Mouse (Mus musculus) myocyte (in vitro differentiated cells): Measurements from ENCODE around the gene Traf3. TPM values are rescaled to one million over a fixed set of nuclear protein-coding genes. Genes with fewer than 3 reads are reported as not detected.

Source experiments
- H3K27me3 ChIP-seq: one replicate; pipeline ENCODE4 v1.6.1; 2011; ENCODE audit not compliant: control insufficient read depth, insufficient read depth, insufficient read length
- H3K36me3 ChIP-seq: one replicate; pipeline ENCODE4 v1.6.1; 2011; ENCODE audit not compliant: control insufficient read depth, insufficient read depth
- H3K4me2 ChIP-seq: one replicate; pipeline ENCODE4 v1.6.1; 2011; ENCODE audit warnings: low read depth, control low read depth
- H3K4me3 ChIP-seq: one replicate; pipeline ENCODE4 v1.5.1; 2011; ENCODE audit warnings: mild to moderate bottlenecking, control low read depth, moderate library complexity
- H3K79me2 ChIP-seq: one replicate; pipeline ENCODE4 v1.6.1; 2011; ENCODE audit not compliant: control insufficient read depth, insufficient read depth
- H3ac ChIP-seq: one replicate; pipeline ENCODE4 v1.6.1; 2011; ENCODE audit not compliant: control insufficient read depth, insufficient read length
- CEBPB ChIP-seq: IDR thresholded peaks from 2 replicates; pipeline ENCODE4 v1.6.1; 2011; ENCODE audit warnings: mild to moderate bottlenecking, moderate library complexity; ENCODE audit not compliant: poor library complexity, insufficient read depth, severe bottlenecking
- E2F4 ChIP-seq: IDR thresholded peaks from one replicate; pipeline ENCODE4 v1.6.1; 2011; ENCODE audit warnings: mild to moderate bottlenecking, control low read depth, moderate library complexity; ENCODE audit not compliant: insufficient read depth
- MAX ChIP-seq: IDR thresholded peaks from one replicate; pipeline ENCODE4 v1.6.1; 2011; ENCODE audit warnings: low read depth, mild to moderate bottlenecking, control low read depth
- MYOD1 ChIP-seq, 3 experiments: IDR thresholded peaks; one replicate each; pipeline ENCODE4 v1.6.1; 2011; ENCODE audit warnings: control low read depth in 2 of 3, low read depth in 2 of 3, mild to moderate bottlenecking in 2 of 3, moderate library complexity in 1 of 3; ENCODE audit not compliant: insufficient read length in 2 of 3, control insufficient read depth in 1 of 3
- MYOG ChIP-seq, 3 experiments: IDR thresholded peaks; one replicate each; pipeline ENCODE4 v1.6.1; 2011; ENCODE audit warnings: control low read depth in 2 of 3, low read depth in 2 of 3, mild to moderate bottlenecking in 2 of 3; ENCODE audit not compliant: insufficient read length in 2 of 3, control insufficient read depth in 1 of 3, insufficient read depth in 1 of 3
- POLR2A ChIP-seq: IDR thresholded peaks from one replicate; pipeline ENCODE4 v1.6.1; 2011; ENCODE audit warnings: low read depth, mild to moderate bottlenecking, control low read depth, moderate library complexity; ENCODE audit not compliant: insufficient read length
- POLR2AphosphoS2 ChIP-seq: IDR thresholded peaks from one replicate; pipeline ENCODE4 v1.6.1; 2011; ENCODE audit warnings: low read depth, control low read depth; ENCODE audit not compliant: insufficient read length
- REST ChIP-seq: IDR thresholded peaks from one replicate; pipeline ENCODE4 v1.6.1; 2011; ENCODE audit warnings: mild to moderate bottlenecking, control low read depth, moderate library complexity; ENCODE audit not compliant: insufficient read depth, insufficient read length
- SRF ChIP-seq: IDR thresholded peaks from one replicate; pipeline ENCODE4 v1.6.1; 2011; ENCODE audit warnings: low read depth; ENCODE audit not compliant: control insufficient read depth, insufficient read length
- TCF12 ChIP-seq: IDR thresholded peaks from one replicate; pipeline ENCODE4 v1.6.1; 2011; ENCODE audit warnings: mild to moderate bottlenecking, control low read depth; ENCODE audit not compliant: poor library complexity, insufficient read depth, severe bottlenecking
- TCF3 ChIP-seq: IDR thresholded peaks from one replicate; pipeline ENCODE4 v1.6.1; 2011; ENCODE audit warnings: low read depth, control low read depth; ENCODE audit not compliant: insufficient read length
- USF1 ChIP-seq: IDR thresholded peaks from one replicate; pipeline ENCODE4 v1.6.1; 2011; ENCODE audit warnings: low read depth, mild to moderate bottlenecking, control low read depth, moderate library complexity
- polyA plus RNA-seq: library from polyadenylated mRNA; unstranded; fragments of >200 nt; fragmentation: generic; extraction: Trizol; gene quantifications from one replicate; pipeline ENCODE4 v1.2.1, GENCODE M21; 2012; ENCODE audit warnings: missing spikeins

The Traf3 gene
- polyA plus RNA-seq, 1 experiment: 8.7 TPM

GRCm38 (mm10) chr12:111152981-111153710 is 13.0 kb upstream of the Traf3 start:
- Histone ChIP-seq H3K79me2 (no peaks in the 10 kb centered on the region), H3K36me3 (no peaks in the 10 kb centered on the region), H3K4me3 (no peak overlapping the region), H3K27me3 (no peaks in the 10 kb centered on the region), H3ac (no peak overlapping the region), H3K4me2 (no peak overlapping the region)
- TF ChIP-seq USF1 (no peak), MYOD1 (IDR thresholded peaks at IDR 0.05; ENCODE audit: control insufficient read depth in 1 of 3, insufficient read length in 2 of 3, low read depth in 2 of 3) (peak in 1 of 3 experiments; percentile 30), POLR2A (no peak)

- Histone ChIP-seq H3K36me3 (no peaks in the 10 kb centered on the region), H3K4me3 (no peak overlapping the region), H3ac (no peak overlapping the region), H3K27me3 (no peaks in the 10 kb centered on the region), H3K4me2 (no peak overlapping the region), H3K79me2 (no peaks in the 10 kb centered on the region)
- TF ChIP-seq POLR2A (no peak), MYOD1 (IDR thresholded peaks at IDR 0.05; ENCODE audit: control insufficient read depth in 1 of 3, insufficient read length in 2 of 3, low read depth in 2 of 3) (no peak), REST (no peak)
Observed at GRCm38 (mm10) chr12:111153946-111154345, 12.2 kb upstream of the Traf3 start.

- Histone ChIP-seq H3K36me3 (no peaks in the 10 kb centered on the region), H3K4me2 (no peak overlapping the region)
- TF ChIP-seq MYOG (IDR thresholded peaks at IDR 0.05; ENCODE audit: control insufficient read depth in 1 of 3, insufficient read depth in 1 of 3, insufficient read length in 2 of 3, low read depth in 2 of 3): no peak
- no peak for TF ChIP-seq USF1
- TF ChIP-seq REST: no peak
- no peak for TF ChIP-seq TCF12
- no peak for TF ChIP-seq TCF3
- no peak for TF ChIP-seq CEBPB
- TF ChIP-seq E2F4: no peak
- no peak for TF ChIP-seq POLR2AphosphoS2
- no peak for TF ChIP-seq SRF
- TF ChIP-seq POLR2A: no peak
- no peak for TF ChIP-seq MAX
- TF ChIP-seq MYOD1 (IDR thresholded peaks at IDR 0.05; ENCODE audit: control insufficient read depth in 1 of 3, insufficient read length in 2 of 3, low read depth in 2 of 3): no peak
Observed at GRCm38 (mm10) chr12:111154641-111155040, 11.5 kb upstream of the Traf3 start.

GRCm38 (mm10) chr12:111155756-111156155 is 10.4 kb upstream of the Traf3 start:
- Histone ChIP-seq H3K79me2 (no peaks in the 10 kb centered on the region), H3K4me2 (no peak overlapping the region), H3K27me3 (no peaks in the 10 kb centered on the region), H3K36me3 (no peaks in the 10 kb centered on the region), H3ac (no peak overlapping the region), H3K4me3 (no peak overlapping the region)
- TF ChIP-seq MYOD1 (IDR thresholded peaks at IDR 0.05; ENCODE audit: control insufficient read depth in 1 of 3, insufficient read length in 2 of 3, low read depth in 2 of 3): no peak
- TF ChIP-seq SRF: no peak
- TF ChIP-seq MYOG (IDR thresholded peaks at IDR 0.05; ENCODE audit: control insufficient read depth in 1 of 3, insufficient read depth in 1 of 3, insufficient read length in 2 of 3, low read depth in 2 of 3): no peak
- TF ChIP-seq TCF3: no peak
- no peak for TF ChIP-seq USF1
- TF ChIP-seq POLR2AphosphoS2: no peak
- TF ChIP-seq POLR2A: no peak
- no peak for TF ChIP-seq TCF12
- TF ChIP-seq CEBPB: no peak
- TF ChIP-seq REST: no peak
- no peak for TF ChIP-seq E2F4
- TF ChIP-seq MAX: no peak

More at GRCm38 (mm10) chr12:111154641-111155040, 11.5 kb upstream of the Traf3 start:
- Histone ChIP-seq H3K79me2 (no peaks in the 10 kb centered on the region), H3ac (no peak overlapping the region), H3K27me3 (no peaks in the 10 kb centered on the region), H3K4me3 (no peak overlapping the region)

- H3ac ChIP-seq: no peak overlapping the region
- H3K4me3 ChIP-seq: no peak overlapping the region
- H3K79me2 ChIP-seq: no peaks in the 10 kb centered on the region
- peak; percentile 27 for TF ChIP-seq USF1
- no peak for TF ChIP-seq POLR2A
- peak in 1 of 3 experiments; percentile 26 for TF ChIP-seq MYOG (IDR thresholded peaks at IDR 0.05; ENCODE audit: control insufficient read depth in 1 of 3, insufficient read depth in 1 of 3, insufficient read length in 2 of 3, low read depth in 2 of 3)
- no peak for TF ChIP-seq E2F4
- TF ChIP-seq TCF3: no peak
- no peak for TF ChIP-seq SRF
- no peak for TF ChIP-seq REST
- peak in 2 of 3 experiments; percentile 67 to 82 for TF ChIP-seq MYOD1 (IDR thresholded peaks at IDR 0.05; ENCODE audit: control insufficient read depth in 1 of 3, insufficient read length in 2 of 3, low read depth in 2 of 3)
- no peak for TF ChIP-seq POLR2AphosphoS2
- no peak for TF ChIP-seq CEBPB
- no peak for TF ChIP-seq MAX
- no peak for TF ChIP-seq TCF12
- peak overlapping the region; percentile 61 for H3K4me2 ChIP-seq
- no peaks in the 10 kb centered on the region for H3K27me3 ChIP-seq
- no peaks in the 10 kb centered on the region for H3K36me3 ChIP-seq
Observed at GRCm38 (mm10) chr12:111159659-111160428, 6.3 kb upstream of the Traf3 start.
